Mouse (Mus musculus): ENCODE measurements around the gene Scgn. TPM values are rescaled to one million over a fixed set of nuclear protein-coding genes. Genes with fewer than 3 reads are reported as not detected.

Scgn gene
- total RNA-seq, 2 experiments from 2014 or later = not detected

DNA sequence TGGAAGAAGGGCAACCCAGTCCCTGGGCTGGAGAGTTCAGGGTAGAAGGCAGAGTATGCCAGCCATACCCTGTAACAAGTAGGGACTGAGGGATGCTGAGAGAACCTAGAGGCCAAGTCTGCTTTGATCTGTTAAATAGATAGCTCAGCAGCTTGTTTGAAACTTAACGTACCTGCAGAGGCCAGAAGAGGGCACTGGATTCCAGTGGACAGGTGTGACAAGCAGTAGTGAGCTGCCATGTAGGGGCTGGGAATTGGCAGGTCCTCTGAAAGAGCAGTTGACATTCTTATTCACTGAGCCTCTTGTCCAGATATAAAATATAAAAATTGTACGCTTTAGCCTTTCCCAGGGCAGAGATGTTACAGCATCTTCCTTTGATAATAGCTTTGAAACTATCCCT lies 48.2 kb downstream of the Scgn start:
- ATAC-seq (replicated peaks; ENCODE audit: poor library complexity, severe bottlenecking) = no peak

DNA sequence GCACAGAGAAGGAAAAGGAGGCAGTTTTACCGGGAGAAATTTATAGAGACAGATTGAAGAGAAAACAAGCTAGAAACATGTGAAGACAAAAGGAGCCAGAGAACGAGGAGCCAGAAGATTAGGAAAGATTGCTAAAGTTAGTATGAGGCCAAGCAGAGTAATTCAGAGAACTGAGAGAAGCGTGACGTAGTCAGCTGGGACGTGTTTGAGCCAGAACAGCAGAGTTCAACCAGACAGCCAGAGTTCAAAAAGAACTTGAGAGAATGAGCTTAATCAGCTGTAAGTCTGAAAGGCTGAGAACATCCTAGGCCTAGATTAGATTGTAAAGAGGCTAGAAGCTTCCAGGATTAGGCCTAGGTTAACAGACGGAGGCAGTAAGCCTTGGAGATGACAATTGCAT lies 50.7 kb downstream of the Scgn start:
- ATAC-seq (replicated peaks; ENCODE audit: poor library complexity, severe bottlenecking) = no peak

DNA sequence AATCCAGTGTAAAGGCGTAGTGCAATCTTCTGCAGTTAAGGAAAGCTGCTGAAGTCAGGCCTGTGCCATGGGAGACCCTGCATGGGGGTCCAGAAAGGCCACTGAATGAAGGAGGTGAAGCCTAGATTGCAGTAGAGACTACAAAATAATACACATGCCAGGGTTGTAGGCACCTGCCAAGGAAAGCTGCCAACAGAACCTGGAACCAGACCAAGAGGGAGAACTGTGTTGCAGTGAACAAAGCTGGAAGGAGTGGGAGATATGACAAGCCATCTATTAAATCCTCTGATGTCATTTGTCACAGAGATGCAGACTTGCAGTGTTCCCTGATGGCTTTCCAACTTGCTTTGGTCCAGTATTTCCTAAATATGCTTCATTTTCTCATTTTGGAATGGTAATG lies 52.3 kb downstream of the Scgn start:
- ATAC-seq (replicated peaks; ENCODE audit: poor library complexity, severe bottlenecking) = no peak

DNA sequence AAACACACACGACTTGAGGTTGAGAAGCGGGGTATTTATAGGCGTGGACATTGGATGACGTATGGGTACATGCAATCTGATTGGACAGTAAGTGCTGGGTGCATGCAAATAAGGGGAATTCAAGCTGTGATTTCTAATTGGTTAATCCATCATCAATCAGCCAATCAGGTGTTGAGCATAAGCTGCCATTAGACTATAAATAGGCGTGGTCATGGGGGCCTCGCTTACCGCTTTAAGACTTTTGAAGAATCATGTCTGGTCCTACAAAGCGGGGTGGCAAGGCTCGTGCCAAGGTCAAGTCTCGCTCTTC lies 56.8 kb downstream of the Scgn start, which contains the start of gene Hist1h2aa:
Gene Hist1h2aa, plus strand, starts transcription at position 252 of the 310 bp plus-strand sequence.
- no peak for ATAC-seq (replicated peaks; ENCODE audit: poor library complexity, severe bottlenecking)

DNA sequence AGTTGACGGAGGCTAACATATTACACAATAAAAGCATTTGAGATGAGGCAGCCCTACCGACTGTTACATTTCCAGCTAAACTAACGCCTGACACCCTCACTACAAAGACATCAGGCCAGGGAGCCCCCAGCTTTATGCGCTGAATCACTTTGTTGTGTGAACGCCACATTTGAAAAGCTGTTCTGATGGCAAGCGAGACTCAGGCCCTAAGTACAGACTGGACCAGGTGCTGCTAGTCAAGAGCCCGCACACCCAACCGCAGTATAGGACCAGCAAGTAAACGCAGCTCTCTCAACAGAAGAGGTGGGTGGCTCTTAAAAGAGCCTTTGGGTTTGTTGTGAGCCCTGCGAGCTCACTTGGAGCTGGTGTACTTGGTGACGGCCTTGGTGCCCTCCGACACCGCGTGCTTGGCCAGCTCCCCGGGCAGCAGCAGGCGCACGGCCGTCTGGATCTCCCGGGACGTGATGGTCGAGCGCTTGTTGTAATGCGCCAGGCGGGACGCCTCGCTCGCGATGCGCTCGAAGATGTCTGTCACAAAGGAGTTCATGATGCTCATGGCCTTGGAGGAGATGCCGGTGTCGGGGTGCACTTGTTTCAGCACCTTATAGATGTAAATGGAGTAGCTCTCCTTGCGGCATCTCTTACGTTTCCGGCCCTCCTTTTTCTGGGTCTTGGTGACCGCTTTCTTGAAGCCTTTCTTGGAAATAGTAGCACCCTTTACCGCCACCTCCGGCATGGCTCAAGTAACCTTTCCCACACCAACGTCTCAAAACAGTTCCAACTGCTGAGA lies 57.4 kb downstream of the Scgn start, which contains the start of gene Hist1h2ba:
Gene Hist1h2ba, minus strand, starts transcription at position 736 of the 790 bp plus-strand sequence.
- no peak for ATAC-seq (replicated peaks; ENCODE audit: poor library complexity, severe bottlenecking)

DNA sequence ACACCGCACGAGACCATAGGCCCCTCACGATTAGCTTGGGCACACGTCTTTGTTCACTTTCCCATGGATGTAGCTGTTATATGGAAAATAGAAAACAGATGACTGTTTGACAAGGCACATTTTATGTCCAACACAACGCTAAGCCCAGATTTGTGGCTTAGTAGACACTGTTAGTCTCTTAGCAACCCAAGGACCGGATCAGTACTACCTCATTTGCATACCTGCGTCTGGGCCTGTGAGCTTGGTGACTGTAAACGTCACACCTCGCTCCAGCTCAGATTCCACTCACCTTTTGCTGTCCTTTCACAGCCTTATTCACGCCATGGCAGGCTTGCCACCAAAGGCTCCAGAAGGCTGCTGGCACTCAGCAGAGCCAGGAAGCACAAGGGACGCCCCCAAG lies 60.1 kb downstream of the Scgn start:
- ATAC-seq (replicated peaks; ENCODE audit: poor library complexity, severe bottlenecking) = no peak

DNA sequence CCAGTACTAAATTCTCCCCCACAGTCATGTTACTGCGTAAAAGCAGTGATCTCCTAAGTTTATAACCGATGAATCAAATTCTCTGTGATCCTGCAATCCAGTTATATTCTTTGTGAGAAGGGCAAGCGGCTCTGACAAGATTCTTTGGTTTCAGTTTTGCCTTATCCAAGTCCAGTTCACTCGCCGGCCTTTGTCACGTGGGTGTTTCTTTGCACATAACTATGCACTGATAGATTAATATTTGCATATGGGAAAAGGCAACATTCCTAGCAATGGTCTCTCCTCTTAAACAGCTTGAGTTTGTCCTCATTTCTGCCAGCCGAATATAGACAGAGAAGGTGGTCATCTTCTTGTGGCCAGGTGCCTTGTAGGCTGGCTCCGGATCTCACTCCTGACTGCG lies 60.6 kb downstream of the Scgn start:
- no peak for ATAC-seq (replicated peaks; ENCODE audit: poor library complexity, severe bottlenecking)

DNA sequence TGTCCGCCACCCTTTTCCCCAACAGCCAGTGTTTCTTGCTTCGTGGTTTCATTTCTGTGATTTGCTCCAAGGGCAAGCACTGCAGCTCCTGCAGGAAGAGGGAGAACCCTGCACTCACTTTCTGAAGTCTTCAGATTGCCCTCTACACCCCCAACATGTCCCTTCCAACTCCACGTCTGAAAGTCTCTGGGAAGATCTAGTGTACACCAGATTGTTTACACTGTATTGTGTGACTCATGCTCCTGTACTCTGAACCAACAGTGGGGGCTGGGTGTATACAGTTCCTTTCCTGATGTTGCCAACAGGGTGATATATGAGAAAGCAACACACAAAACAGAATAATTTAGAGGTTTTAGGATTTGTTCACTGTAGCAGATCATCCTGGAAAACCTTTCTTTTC lies 62.4 kb downstream of the Scgn start:
- ATAC-seq (replicated peaks; ENCODE audit: poor library complexity, severe bottlenecking) = no peak

DNA sequence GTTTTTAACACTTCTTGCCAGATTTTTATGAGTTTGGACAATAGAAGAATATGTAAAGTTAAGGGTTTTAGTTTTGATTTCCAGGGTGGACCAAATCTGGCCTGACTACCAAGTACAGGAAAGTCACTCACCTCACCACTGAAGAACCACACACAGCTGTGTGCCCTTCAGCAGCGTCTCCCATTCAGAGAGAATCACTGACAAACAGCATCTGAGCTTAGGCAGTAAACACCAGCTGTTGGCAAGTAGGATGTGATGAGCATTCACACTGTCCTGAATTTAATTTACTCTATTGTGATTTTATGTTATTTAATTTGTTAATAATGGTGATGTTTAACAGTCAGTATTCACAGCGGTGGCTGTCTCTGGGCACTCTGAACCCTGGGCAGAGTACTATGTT lies 65.2 kb downstream of the Scgn start:
- no peak for ATAC-seq (replicated peaks; ENCODE audit: poor library complexity, severe bottlenecking)

DNA sequence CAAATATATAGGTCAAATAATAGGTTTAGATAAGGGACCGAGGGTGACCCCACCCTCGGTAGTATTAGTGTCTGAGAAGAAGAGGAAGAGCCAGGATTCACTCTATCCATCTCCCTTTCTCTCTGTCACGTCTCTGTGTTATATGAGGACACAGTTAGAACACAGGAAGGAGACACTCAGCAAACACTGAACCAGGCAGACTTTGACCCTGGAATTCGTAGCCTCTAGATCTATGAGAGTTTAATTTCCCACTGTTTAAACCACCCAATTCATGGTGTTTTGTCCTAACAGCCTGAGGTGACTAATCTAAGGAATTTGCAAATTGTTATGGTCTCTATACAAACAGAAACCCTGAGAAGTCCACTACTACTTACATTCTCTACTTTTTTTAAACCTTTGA lies 73.3 kb downstream of the Scgn start:
- ATAC-seq (replicated peaks; ENCODE audit: poor library complexity, severe bottlenecking) = no peak

DNA sequence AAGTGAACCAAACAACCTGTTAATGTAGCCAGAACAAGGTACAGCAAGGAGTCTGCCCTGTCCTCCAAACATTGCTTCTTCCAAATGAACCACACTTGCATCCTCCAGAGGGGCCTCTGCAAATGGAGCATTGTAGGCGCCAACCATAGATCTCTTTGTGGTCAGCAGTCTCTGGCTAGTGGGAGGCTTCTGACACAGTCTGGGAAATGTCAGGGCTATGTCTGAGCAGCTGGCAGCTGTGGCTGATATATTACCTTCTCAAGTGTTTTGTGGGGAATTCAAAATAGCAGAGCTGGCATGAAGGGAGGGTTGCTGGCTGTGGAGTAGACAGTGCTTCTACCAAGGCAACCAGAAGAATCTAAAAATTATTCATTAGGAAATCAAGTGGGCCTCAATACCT lies 74.9 kb downstream of the Scgn start:
- ATAC-seq (replicated peaks; ENCODE audit: poor library complexity, severe bottlenecking) = no peak

DNA sequence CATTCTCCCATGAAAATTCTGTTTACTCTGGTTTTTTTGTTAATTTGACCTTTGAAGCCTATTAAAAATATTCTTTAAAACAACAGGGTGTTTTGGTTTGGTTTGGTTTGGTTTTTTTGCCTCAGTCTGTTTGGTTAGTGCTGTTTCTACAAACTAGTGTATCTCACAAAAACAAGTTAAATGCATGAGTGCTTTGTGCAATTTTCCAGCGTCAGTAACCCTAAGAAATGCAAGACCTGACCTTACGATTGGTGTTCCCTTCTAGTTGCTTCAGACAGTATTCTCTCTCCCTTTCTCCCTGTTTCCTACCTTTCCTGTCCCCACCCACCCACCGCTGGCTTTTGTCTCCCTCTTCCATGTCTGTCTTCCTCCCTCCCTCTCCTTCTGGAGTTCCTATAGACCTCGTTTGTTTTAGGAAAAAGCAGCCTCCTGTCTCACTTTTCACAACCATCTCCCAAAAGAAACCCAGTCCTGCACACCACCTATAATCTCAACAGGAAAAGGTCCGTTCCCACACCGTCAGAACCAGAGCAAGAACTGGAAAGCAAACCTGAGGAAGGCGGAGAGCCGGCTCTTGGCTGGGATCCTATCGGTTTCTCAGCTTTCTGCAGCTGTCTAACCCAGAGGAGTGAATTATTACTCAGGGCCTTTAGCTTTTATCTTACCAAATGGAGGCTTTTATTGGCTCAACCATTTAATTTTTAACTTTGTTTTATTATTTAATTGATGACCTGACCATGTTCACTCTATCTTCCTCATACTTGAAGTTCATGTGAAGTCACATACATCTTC lies 76.4 kb downstream of the Scgn start, which contains the start of gene Slc17a4:
Gene Slc17a4, minus strand, starts transcription at position 634 of the 792 bp plus-strand sequence.
- no peak for ATAC-seq (replicated peaks; ENCODE audit: poor library complexity, severe bottlenecking)

DNA sequence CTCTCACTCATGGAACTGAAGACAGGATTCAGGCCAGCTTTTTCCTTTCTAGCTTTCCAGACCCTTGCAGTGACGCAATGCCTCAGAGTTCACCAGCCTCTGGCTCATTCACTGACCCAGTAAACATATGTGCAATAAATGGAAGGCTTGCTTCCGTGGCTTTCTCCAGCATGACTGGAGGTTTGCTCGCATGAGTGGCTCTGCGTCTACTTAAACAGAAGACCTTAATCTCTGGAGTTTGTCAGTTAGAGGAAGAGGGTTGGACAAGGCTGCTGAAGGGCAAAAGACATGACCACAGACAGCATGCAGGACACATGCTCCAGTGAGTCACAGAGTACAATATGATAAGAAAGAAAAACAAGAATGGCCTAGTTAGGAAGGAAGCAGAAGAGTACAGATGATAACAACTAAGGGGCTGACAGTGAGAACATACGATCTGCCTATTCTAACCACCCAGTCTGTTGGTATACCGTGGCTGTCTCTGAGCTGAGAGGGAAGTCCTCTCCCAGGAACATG lies 77.2 kb downstream of the Scgn start:
- peak; percentile 62 for ATAC-seq (replicated peaks; ENCODE audit: poor library complexity, severe bottlenecking)

DNA sequence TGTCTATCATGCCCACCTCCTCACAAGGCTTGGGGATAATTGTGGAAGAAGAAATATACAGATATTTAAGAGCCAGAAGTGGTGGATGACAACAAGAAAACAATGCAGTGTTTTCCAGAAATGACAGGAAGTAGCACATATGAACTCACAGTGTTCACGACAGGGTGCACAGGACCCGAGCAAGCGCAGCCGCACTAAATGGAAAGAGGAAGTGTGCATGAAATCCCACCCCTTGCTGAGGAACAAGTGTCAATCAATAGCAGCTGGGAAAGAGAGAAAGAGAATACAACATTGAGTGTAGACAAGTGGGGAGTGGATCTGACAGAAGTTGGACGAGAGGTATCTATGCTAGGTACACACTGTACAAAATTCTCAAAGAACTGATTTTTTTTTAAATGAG lies 79.7 kb downstream of the Scgn start:
- peak; percentile 90 for ATAC-seq (replicated peaks; ENCODE audit: poor library complexity, severe bottlenecking)

DNA sequence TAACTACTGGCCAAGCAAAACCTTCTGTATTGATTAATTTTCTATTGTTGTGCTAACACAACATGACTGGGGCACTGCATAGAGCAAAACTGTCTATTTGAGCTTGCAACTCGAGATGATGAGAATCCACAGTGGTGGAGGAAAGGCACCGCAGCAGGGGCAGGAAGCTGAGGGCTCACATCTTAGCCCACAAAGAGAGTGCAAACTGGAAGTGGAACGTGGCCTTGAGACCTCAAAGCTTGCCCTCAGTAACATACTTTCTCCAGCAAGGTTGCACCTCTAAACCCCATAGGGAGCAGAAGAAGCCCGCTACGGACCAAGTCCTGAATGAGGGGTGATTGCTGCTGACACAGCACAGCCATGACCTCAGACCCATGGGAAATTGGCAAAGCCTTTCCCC lies 80.9 kb downstream of the Scgn start:
- 0 out of 2 replicates have a peak, but pooled peaks have one; percentile 8 for ATAC-seq (replicated peaks; ENCODE audit: poor library complexity, severe bottlenecking)

DNA sequence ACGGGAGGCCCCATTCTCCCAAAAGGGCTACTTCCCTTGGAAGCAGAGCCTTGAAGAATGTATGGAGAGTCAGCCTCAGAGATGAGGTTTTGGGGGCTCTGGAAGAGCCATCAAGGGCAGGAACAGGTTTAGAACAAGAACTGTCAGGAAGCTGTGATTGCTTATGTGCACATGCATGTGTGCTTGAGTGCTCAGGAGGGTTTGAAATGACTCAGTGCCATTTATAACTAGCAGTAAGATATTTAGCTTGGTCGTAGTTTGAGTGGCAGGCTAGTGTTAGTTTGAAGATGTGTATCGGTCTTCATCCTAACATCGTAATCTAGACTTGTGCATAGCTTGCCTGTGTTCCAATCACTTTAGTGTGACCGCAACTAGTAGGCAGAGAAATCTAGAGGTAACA lies 84.1 kb downstream of the Scgn start:
- ATAC-seq (replicated peaks; ENCODE audit: poor library complexity, severe bottlenecking) = no peak

Other genes with a start within 250 kb of the Scgn start
- gene Hist1h3c, start 245.6 kb downstream of the Scgn start, total RNA-seq (2014; fragmentation: Nextera tagmentation) = 24.5 and 38.0 TPM in 2 replicates
- gene Hist1h3c, start 245.6 kb downstream of the Scgn start, total RNA-seq (2017) = 507 and 886 TPM in 2 replicates
- 155 and 176 TPM in 2 replicates for gene Hist1h2bb, start 244.5 kb downstream of the Scgn start, total RNA-seq (2014; fragmentation: Nextera tagmentation)
- gene Hist1h2bb, start 244.5 kb downstream of the Scgn start, total RNA-seq (2017) = 3,446 and 3,529 TPM in 2 replicates
- 9.2 and 31.4 TPM in 2 replicates for gene Hist1h2ab, start 240.1 kb downstream of the Scgn start, total RNA-seq (2014; fragmentation: Nextera tagmentation)
- gene Hist1h2ab, start 240.1 kb downstream of the Scgn start, total RNA-seq (2017) = 1,996 and 2,074 TPM in 2 replicates
- gene Hist1h3b, start 238.9 kb downstream of the Scgn start, total RNA-seq (2014; fragmentation: Nextera tagmentation) = 92.5 and 158 TPM in 2 replicates
- 628 and 657 TPM in 2 replicates for gene Hist1h3b, start 238.9 kb downstream of the Scgn start, total RNA-seq (2017)
- gene Hist1h4b, start 234.2 kb downstream of the Scgn start, total RNA-seq (2014; fragmentation: Nextera tagmentation) = 70.4 and 87.8 TPM in 2 replicates
- 487 and 745 TPM in 2 replicates for gene Hist1h4b, start 234.2 kb downstream of the Scgn start, total RNA-seq (2017)
- 9.3 and 71.7 TPM in 2 replicates for gene Hist1h4a, start 230.0 kb downstream of the Scgn start, total RNA-seq (2014; fragmentation: Nextera tagmentation)
- gene Hist1h4a, start 230.0 kb downstream of the Scgn start, total RNA-seq (2017) = 657 and 709 TPM in 2 replicates
- gene Hist1h3a, start 228.8 kb downstream of the Scgn start, total RNA-seq (2014; fragmentation: Nextera tagmentation) = 33.7 and 64.5 TPM in 2 replicates
- gene Hist1h3a, start 228.8 kb downstream of the Scgn start, total RNA-seq (2017) = 287 and 376 TPM in 2 replicates
- gene Hist1h1a, start 227.5 kb downstream of the Scgn start, total RNA-seq (2014; fragmentation: Nextera tagmentation) = 143 and 207 TPM in 2 replicates
- 1,974 and 2,146 TPM in 2 replicates for gene Hist1h1a, start 227.5 kb downstream of the Scgn start, total RNA-seq (2017)
- gene Trim38, start 221.3 kb downstream of the Scgn start, total RNA-seq (2014; fragmentation: Nextera tagmentation) = not detected in 2 replicates
- not detected in 2 replicates for gene Trim38, start 221.3 kb downstream of the Scgn start, total RNA-seq (2017)
- not detected in 2 replicates for gene Slc17a2, start 184.2 kb downstream of the Scgn start, total RNA-seq (2014; fragmentation: Nextera tagmentation)
- not detected in 2 replicates for gene Slc17a2, start 184.2 kb downstream of the Scgn start, total RNA-seq (2017)
- not detected in 2 replicates for gene Slc17a3, start 151.8 kb downstream of the Scgn start, total RNA-seq (2014; fragmentation: Nextera tagmentation)
- not detected in 2 replicates for gene Slc17a3, start 151.8 kb downstream of the Scgn start, total RNA-seq (2017)
- not detected in 2 replicates for gene Slc17a1, start 123.5 kb downstream of the Scgn start, total RNA-seq (2014; fragmentation: Nextera tagmentation)
- not detected in 2 replicates for gene Slc17a1, start 123.5 kb downstream of the Scgn start, total RNA-seq (2017)
- not detected in 2 replicates for gene Slc17a4, start 76.2 kb downstream of the Scgn start, total RNA-seq (2014; fragmentation: Nextera tagmentation)
- not detected in 2 replicates for gene Slc17a4, start 76.2 kb downstream of the Scgn start, total RNA-seq (2017)
- gene Hist1h2ba, start 57.1 kb downstream of the Scgn start, total RNA-seq (2014; fragmentation: Nextera tagmentation) = not detected in 2 replicates
- gene Hist1h2ba, start 57.1 kb downstream of the Scgn start, total RNA-seq (2017) = not detected in 2 replicates
- not detected in 2 replicates for gene Hist1h2aa, start 56.8 kb downstream of the Scgn start, total RNA-seq (2014; fragmentation: Nextera tagmentation)
- gene Hist1h2aa, start 56.8 kb downstream of the Scgn start, total RNA-seq (2017) = not detected in 2 replicates